Mouse (Mus musculus) regulatory T cell (primary cell): ENCODE measurements around the gene Rprd2.
"Not testable (repeated sequence)": the region's sequence is repeated elsewhere in the genome, so short reads cannot be mapped to it uniquely, and the experiment has no call there.

Experiments
- in situ Hi-C: fragments of 300-600 bp; cut with MboI, MseI; formaldehyde crosslinking; loops from one replicate; pipeline ENCODE4 v1.15.1; 2025; ENCODE audit warnings: high pct_unique_total_duplicates

Gene Rprd2

GRCm38 (mm10) chr3:95818571-95819288, at the start of gene Rprd2:
Gene Rprd2, minus strand, starts transcription at chr3:95818863.
- in situ Hi-C loops, result no loop called here

GRCm38 (mm10) chr3:95867408-95867807, 48.7 kb upstream of the Rprd2 start:
- in situ Hi-C loops, result loop anchor here (5.0 kb wide), 2 partner anchors 35 to 85 kb away; partner anchors contain the start of gene Car14

GRCm38 (mm10) chr3:95866071-95866470, 47.4 kb upstream of the Rprd2 start:
- in situ Hi-C loops, result loop anchor here (5.0 kb wide), 2 partner anchors 36 to 86 kb away; partner anchors contain the start of gene Car14

GRCm38 (mm10) chr3:95865571-95865970, 46.9 kb upstream of the Rprd2 start:
- in situ Hi-C loops, result loop anchor here (5.0 kb wide), 2 partner anchors 37 to 87 kb away; partner anchors contain the start of gene Car14

- in situ Hi-C loops, result loop anchor here (5.0 kb wide), 2 partner anchors 37 to 87 kb away; partner anchors contain the start of gene Car14
These were observed 46.4 kb upstream of the Rprd2 start for GRCm38 (mm10) chr3:95865050-95865449.

GRCm38 (mm10) chr3:95863578-95863977, 44.9 kb upstream of the Rprd2 start:
- in situ Hi-C loops, result no loop called here

- in situ Hi-C loops, result no loop called here
These were observed 43.1 kb upstream of the Rprd2 start for GRCm38 (mm10) chr3:95861796-95862195.

- in situ Hi-C loops, result no loop called here
These were observed 42.6 kb upstream of the Rprd2 start for GRCm38 (mm10) chr3:95861216-95861615.

- in situ Hi-C loops, result no loop called here
These were observed 41.7 kb upstream of the Rprd2 start for GRCm38 (mm10) chr3:95860323-95860722.

- in situ Hi-C loops, result not testable (repeated sequence)
These were observed 39.6 kb upstream of the Rprd2 start for GRCm38 (mm10) chr3:95858278-95858677.

- in situ Hi-C loops, result not testable (repeated sequence)
These were observed 38.4 kb upstream of the Rprd2 start for GRCm38 (mm10) chr3:95857050-95857449.

GRCm38 (mm10) chr3:95856115-95856514, 37.5 kb upstream of the Rprd2 start:
- in situ Hi-C loops, result no loop called here

- in situ Hi-C loops, result no loop called here
These were observed 36.9 kb upstream of the Rprd2 start, which contains the start of gene Prpf3 for GRCm38 (mm10) chr3:95855502-95856089. Gene Prpf3, minus strand, starts transcription at chr3:95855885.

GRCm38 (mm10) chr3:95851317-95851716, 32.7 kb upstream of the Rprd2 start:
- in situ Hi-C loops, result no loop called here

GRCm38 (mm10) chr3:95850611-95851010, 31.9 kb upstream of the Rprd2 start:
- in situ Hi-C loops, result no loop called here

GRCm38 (mm10) chr3:95842503-95843214, 24.0 kb upstream of the Rprd2 start:
- in situ Hi-C loops, result no loop called here

GRCm38 (mm10) chr3:95839250-95839649, 20.6 kb upstream of the Rprd2 start:
- in situ Hi-C loops, result no loop called here

- in situ Hi-C loops, result no loop called here
These were observed 10.4 kb upstream of the Rprd2 start for GRCm38 (mm10) chr3:95829053-95829452.

- in situ Hi-C loops, result no loop called here
These were observed 7.6 kb upstream of the Rprd2 start for GRCm38 (mm10) chr3:95826275-95826674.

- in situ Hi-C loops, result no loop called here
These were observed 1.7 kb upstream of the Rprd2 start for GRCm38 (mm10) chr3:95820046-95821010.

- in situ Hi-C loops, result no loop called here
These were observed 805 bp upstream of the Rprd2 start for GRCm38 (mm10) chr3:95819351-95819985.
